Mouse (Mus musculus) liver, embryonic 11.5 days (tissue): ENCODE results near the gene Nmnat2. TPM values are rescaled to one million over a fixed set of nuclear protein-coding genes. Genes with fewer than 3 reads are reported as not detected.

Experiments used
- ATAC-seq: fragments of 200-750 bp; cut with Nextera tagmentation; replicated peaks from 2 replicates; pipeline ENCODE4 v1.8.0; 2017; ENCODE audit warnings: moderate number of reproducible peaks, mild to moderate bottlenecking, moderate TSS enrichment, moderate library complexity; ENCODE audit not compliant: low FRiP score
- DNase-seq: peaks from one replicate; pipeline ENCODE4 v3.0.0-alpha.2; 2017; ENCODE audit warnings: low spot score
- H3K27ac ChIP-seq: fragments of 300-500 bp; sonication (generic); 2 replicates; pipeline ENCODE4 v1.5.1; 2014; ENCODE audit warnings: mild to moderate bottlenecking, low read depth, low read length, control low read depth
- H3K27me3 ChIP-seq: fragments of 300-500 bp; sonication (generic); replicated peaks from 2 replicates; pipeline ENCODE4 v1.6.1; 2014; ENCODE audit warnings: low read length, mixed read lengths; ENCODE audit not compliant: control insufficient read depth, insufficient read depth
- H3K36me3 ChIP-seq: fragments of 300-500 bp; sonication (generic); 2 replicates; pipeline ENCODE4 v1.6.1; 2014; ENCODE audit warnings: mild to moderate bottlenecking, low read length, moderate library complexity, mixed read lengths; ENCODE audit not compliant: control insufficient read depth, insufficient read depth
- H3K4me1 ChIP-seq: fragments of 300-500 bp; sonication (generic); replicated peaks from 2 replicates; pipeline ENCODE4 v1.6.1; 2014; ENCODE audit warnings: low read length, mixed read lengths; ENCODE audit not compliant: control insufficient read depth, insufficient read depth
- H3K4me2 ChIP-seq: fragments of 300-500 bp; sonication (generic); 2 replicates; pipeline ENCODE4 v1.6.1; 2014; ENCODE audit warnings: mild to moderate bottlenecking, control low read depth, moderate library complexity
- H3K4me3 ChIP-seq: fragments of 300-500 bp; sonication (generic); 2 replicates; pipeline ENCODE4 v1.5.1; 2014; ENCODE audit warnings: low read depth, low read length, control low read depth
- H3K9ac ChIP-seq: fragments of 300-500 bp; sonication (generic); 2 replicates; pipeline ENCODE4 v1.6.1; 2014; ENCODE audit warnings: low read depth, low read length, control low read depth
- H3K9me3 ChIP-seq: fragments of 300-500 bp; sonication (generic); 2 replicates; pipeline ENCODE4 v1.6.1; 2016; ENCODE audit warnings: low read length, inconsistent platforms, mixed read lengths; ENCODE audit not compliant: control insufficient read depth
- WGBS: fragments of 180-500 bp; shearing (Covaris S2); extraction: QIAGEN DNeasy Blood & Tissue Kit; methylation state at CpG from one replicate; pipeline ENCODE4 v1.1.7; 2014; 5-methylcytosine and 5-hydroxymethylcytosine counted together
- polyA plus RNA-seq: library from polyadenylated mRNA; unstranded; fragments of >200 nt; fragmentation: Nextera tagmentation; extraction: Ambion mirVana; gene quantifications from 2 replicates; pipeline ENCODE4 v1.2.1, GENCODE M21; 2014

Gene Nmnat2
- polyA plus RNA-seq, 1 experiment from 2014 or later, result 0.10 TPM

- H3K9ac ChIP-seq, result no peak overlapping the region
- no peaks in the 10 kb centered on the region for H3K27me3 ChIP-seq
- ATAC-seq (no peak), DNase-seq (no peak)
- no peak overlapping the region for H3K27ac ChIP-seq
- H3K4me3 ChIP-seq, result no peak overlapping the region
- H3K9me3 ChIP-seq, result no peaks in the 10 kb centered on the region
- H3K4me1 ChIP-seq, result 0 out of 2 replicates have a peak, but pooled peaks cover under 1% of the 10 kb centered on the region
- 74% methylated on average over 5 of the region's 5 CpGs for WGBS
- H3K36me3 ChIP-seq, result no peaks in the 10 kb centered on the region
- no peak overlapping the region for H3K4me2 ChIP-seq
Measured at GRCm38 (mm10) chr1:153145791-153146190, 191.0 kb downstream of the Nmnat2 start.

GRCm38 (mm10) chr1:153152594-153152993, 197.8 kb downstream of the Nmnat2 start:
- WGBS, result 84% methylated on average over 7 of the region's 7 CpGs

GRCm38 (mm10) chr1:153153619-153154137, 198.9 kb downstream of the Nmnat2 start:
- Histone ChIP-seq H3K36me3 (no peaks in the 10 kb centered on the region), H3K9me3 (no peaks in the 10 kb centered on the region), H3K27ac (no peak overlapping the region), H3K4me1 (no peaks in the 10 kb centered on the region), H3K4me2 (no peak overlapping the region), H3K4me3 (no peak overlapping the region), H3K27me3 (no peaks in the 10 kb centered on the region), H3K9ac (no peak overlapping the region)
- DNase-seq (no peak), ATAC-seq (no peak)
- 74% methylated on average over 10 of the region's 10 CpGs for WGBS

More at GRCm38 (mm10) chr1:153152594-153152993, 197.8 kb downstream of the Nmnat2 start:
- H3K4me1 ChIP-seq, result no peaks in the 10 kb centered on the region
- no peak overlapping the region for H3K9ac ChIP-seq
- ATAC-seq (no peak), DNase-seq (no peak)
- no peak overlapping the region for H3K4me2 ChIP-seq
- no peak overlapping the region for H3K27ac ChIP-seq
- H3K4me3 ChIP-seq, result no peak overlapping the region
- no peaks in the 10 kb centered on the region for H3K36me3 ChIP-seq
- no peaks in the 10 kb centered on the region for H3K9me3 ChIP-seq
- H3K27me3 ChIP-seq, result no peaks in the 10 kb centered on the region

GRCm38 (mm10) chr1:153155364-153155763, 200.6 kb downstream of the Nmnat2 start:
- Histone ChIP-seq H3K9me3 (no peaks in the 10 kb centered on the region), H3K4me2 (no peak overlapping the region), H3K4me3 (no peak overlapping the region), H3K27me3 (no peaks in the 10 kb centered on the region), H3K27ac (no peak overlapping the region), H3K36me3 (no peaks in the 10 kb centered on the region), H3K9ac (no peak overlapping the region), H3K4me1 (no peaks in the 10 kb centered on the region)
- DNase-seq, result no peak
- WGBS, result 74% methylated on average over 8 of the region's 8 CpGs
- ATAC-seq, result no peak

- H3K9me3 ChIP-seq, result no peaks in the 10 kb centered on the region
- ATAC-seq (no peak), DNase-seq (no peak)
- no peak overlapping the region for H3K4me3 ChIP-seq
- H3K27me3 ChIP-seq, result no peaks in the 10 kb centered on the region
- 69% methylated on average over 5 of the region's 5 CpGs for WGBS
- H3K36me3 ChIP-seq, result no peaks in the 10 kb centered on the region
- H3K9ac ChIP-seq, result no peak overlapping the region
- H3K4me2 ChIP-seq, result no peak overlapping the region
- H3K4me1 ChIP-seq, result no peaks in the 10 kb centered on the region
- no peak overlapping the region for H3K27ac ChIP-seq
Measured at GRCm38 (mm10) chr1:153157021-153157623, 202.3 kb downstream of the Nmnat2 start.

GRCm38 (mm10) chr1:153159137-153159536, 204.3 kb downstream of the Nmnat2 start:
- DNase-seq (no peak), ATAC-seq (no peak)
- Histone ChIP-seq H3K4me1 (no peaks in the 10 kb centered on the region), H3K36me3 (no peaks in the 10 kb centered on the region), H3K9me3 (no peaks in the 10 kb centered on the region), H3K4me3 (no peak overlapping the region), H3K27me3 (no peaks in the 10 kb centered on the region), H3K9ac (no peak overlapping the region), H3K27ac (no peak overlapping the region), H3K4me2 (no peak overlapping the region)
- 94% methylated on average over 4 of the region's 4 CpGs for WGBS

GRCm38 (mm10) chr1:153163831-153164230, 209.0 kb downstream of the Nmnat2 start:
- 66% methylated on average over 3 of the region's 3 CpGs for WGBS
- DNase-seq (no peak), ATAC-seq (no peak)
- no peaks in the 10 kb centered on the region for H3K9me3 ChIP-seq
- no peak overlapping the region for H3K4me2 ChIP-seq
- no peak overlapping the region for H3K9ac ChIP-seq
- H3K36me3 ChIP-seq, result no peaks in the 10 kb centered on the region
- no peaks in the 10 kb centered on the region for H3K4me1 ChIP-seq
- no peaks in the 10 kb centered on the region for H3K27me3 ChIP-seq
- H3K27ac ChIP-seq, result no peak overlapping the region
- no peak overlapping the region for H3K4me3 ChIP-seq

- Histone ChIP-seq H3K9ac (no peak overlapping the region), H3K4me1 (peaks cover 4% of the 10 kb centered on the region), H3K27ac (no peak overlapping the region), H3K27me3 (no peaks in the 10 kb centered on the region), H3K4me2 (no peak overlapping the region), H3K9me3 (no peaks in the 10 kb centered on the region), H3K4me3 (no peak overlapping the region), H3K36me3 (no peaks in the 10 kb centered on the region)
- DNase-seq, result no peak
- 88% methylated on average over 5 of the region's 5 CpGs for WGBS
- no peak for ATAC-seq
Measured at GRCm38 (mm10) chr1:153168293-153168692, 213.5 kb downstream of the Nmnat2 start.
